Mouse (Mus musculus) embryo, embryonic 9.5 days (tissue): ENCODE measurements around the gene Eif2d.
"Not testable (repeated sequence)": the region's sequence is repeated elsewhere in the genome, so short reads cannot be mapped to it uniquely, and the experiment has no call there.

Experiments
- DNase-seq: peaks from one replicate; pipeline ENCODE4 v3.0.0-alpha.2; 2017; ENCODE audit errors: extremely low spot score

The Eif2d gene

GRCm38 (mm10) chr1:131139102-131140095 is 13.6 kb upstream of the Eif2d start:
- DNase-seq = no peak

GRCm38 (mm10) chr1:131141449-131141848 is 11.5 kb upstream of the Eif2d start:
- DNase-seq = no peak

GRCm38 (mm10) chr1:131142472-131142871 is 10.5 kb upstream of the Eif2d start:
- DNase-seq = no peak

GRCm38 (mm10) chr1:131145222-131145621 is 7.8 kb upstream of the Eif2d start:
- not testable (repeated sequence) for DNase-seq

- no peak for DNase-seq
Measured at GRCm38 (mm10) chr1:131146181-131146614, 6.8 kb upstream of the Eif2d start.

- DNase-seq = no peak
Measured at GRCm38 (mm10) chr1:131149496-131149895, 3.5 kb upstream of the Eif2d start.

- peak; percentile 35 for DNase-seq
Measured at GRCm38 (mm10) chr1:131155456-131155855, 2.5 kb downstream of the Eif2d start.

GRCm38 (mm10) chr1:131159573-131160327 is 6.8 kb downstream of the Eif2d start:
- not testable (repeated sequence) for DNase-seq

- DNase-seq = no peak
Measured at GRCm38 (mm10) chr1:131161091-131161490, 8.1 kb downstream of the Eif2d start.

GRCm38 (mm10) chr1:131164427-131164826 is 11.4 kb downstream of the Eif2d start:
- no peak for DNase-seq

GRCm38 (mm10) chr1:131167612-131168011 is 14.6 kb downstream of the Eif2d start:
- DNase-seq = no peak

- DNase-seq = no peak
Measured at GRCm38 (mm10) chr1:131173001-131173400, 20.0 kb downstream of the Eif2d start.

GRCm38 (mm10) chr1:131173809-131174208 is 20.8 kb downstream of the Eif2d start:
- DNase-seq = no peak

GRCm38 (mm10) chr1:131174299-131174861 is 21.4 kb downstream of the Eif2d start:
- no peak for DNase-seq

- no peak for DNase-seq
Measured at GRCm38 (mm10) chr1:131175189-131175588, 22.2 kb downstream of the Eif2d start.

GRCm38 (mm10) chr1:131175819-131176218 is 22.8 kb downstream of the Eif2d start:
- no peak for DNase-seq

- no peak for DNase-seq
Measured at GRCm38 (mm10) chr1:131177249-131177648, 24.3 kb downstream of the Eif2d start.

- no peak for DNase-seq
Measured at GRCm38 (mm10) chr1:131178083-131178482, 25.1 kb downstream of the Eif2d start.

GRCm38 (mm10) chr1:131180386-131180785 is 27.4 kb downstream of the Eif2d start:
- no peak for DNase-seq

- DNase-seq = peak; percentile 61
Measured at GRCm38 (mm10) chr1:131181642-131182527, 28.9 kb downstream of the Eif2d start.

GRCm38 (mm10) chr1:131183201-131183600 is 30.2 kb downstream of the Eif2d start:
- no peak for DNase-seq
